Mouse (Mus musculus) embryonic facial prominence, embryonic 14.5 days (tissue): ENCODE measurements around the gene Gper1. TPM values are rescaled to one million over a fixed set of nuclear protein-coding genes. Genes with fewer than 3 reads are reported as not detected.

Experiments used
- ATAC-seq: fragments of 200-750 bp; cut with Nextera tagmentation; 2 replicates; pipeline ENCODE4 v1.8.0; 2017; ENCODE audit warnings: low read depth, moderate number of reproducible peaks, moderate TSS enrichment
- DNase-seq: peaks from one replicate; pipeline ENCODE4 v3.0.0-alpha.2; 2015; ENCODE audit warnings: low spot score
- H3K27ac ChIP-seq: fragments of 300-500 bp; sonication (generic); replicated peaks from 2 replicates; pipeline ENCODE4 v1.5.1; 2014; ENCODE audit warnings: low read depth, mild to moderate bottlenecking, low read length, moderate library complexity
- H3K27me3 ChIP-seq: fragments of 300-500 bp; sonication (generic); replicated peaks from 2 replicates; pipeline ENCODE4 v1.6.1; 2014; ENCODE audit warnings: low read length; ENCODE audit not compliant: control insufficient read depth, insufficient read depth
- H3K36me3 ChIP-seq: fragments of 300-500 bp; sonication (generic); 2 replicates; pipeline ENCODE4 v1.6.1; 2014; ENCODE audit warnings: low read length, mixed read lengths; ENCODE audit not compliant: control insufficient read depth, insufficient read depth
- H3K4me1 ChIP-seq: fragments of 300-500 bp; sonication (generic); 2 replicates; pipeline ENCODE4 v1.6.1; 2014; ENCODE audit warnings: antibody characterized with exemption, low read length; ENCODE audit not compliant: control insufficient read depth, insufficient read depth
- H3K4me2 ChIP-seq: fragments of 300-500 bp; sonication (generic); 2 replicates; pipeline ENCODE4 v1.6.1; 2014; ENCODE audit warnings: low read depth, mild to moderate bottlenecking, low read length, moderate library complexity, mixed read lengths
- H3K4me3 ChIP-seq: fragments of 300-500 bp; sonication (generic); 2 replicates; pipeline ENCODE4 v1.5.1; 2014; ENCODE audit warnings: low read depth, mild to moderate bottlenecking, low read length
- H3K9ac ChIP-seq: fragments of 300-500 bp; sonication (generic); 2 replicates; pipeline ENCODE4 v1.6.1; 2014; ENCODE audit warnings: low read depth, mild to moderate bottlenecking, low read length, moderate library complexity, mixed read lengths
- H3K9me3 ChIP-seq: fragments of 300-500 bp; sonication (generic); 2 replicates; pipeline ENCODE4 v1.6.1; 2016; ENCODE audit warnings: low read length; ENCODE audit not compliant: control insufficient read depth
- whole genome bisulfite sequencing: fragments of 180-500 bp; shearing (Covaris S2); extraction: QIAGEN DNeasy Blood & Tissue Kit; methylation state at CpG from one replicate; pipeline ENCODE4 v1.1.7; 2014; 5-methylcytosine and 5-hydroxymethylcytosine counted together
- polyA plus RNA-seq: library from polyadenylated mRNA; unstranded; fragments of >200 nt; fragmentation: Nextera tagmentation; extraction: Ambion mirVana; gene quantifications from 2 replicates; pipeline ENCODE4 v1.2.1, GENCODE M21; 2014

The Gper1 gene
- polyA plus RNA-seq: 5.1 and 6.7 TPM in 2 replicates

GRCm38 (mm10) chr5:139423026-139423865 lies at the start of gene Gper1:
TSS of gene Gper1 (plus strand) at chr5:139423151.
- no peak for ATAC-seq
- H3K9ac ChIP-seq: peak within 1 kb of the TSS; percentile 60
- 48% methylated on average over 19 of the region's 21 CpGs for WGBS

GRCm38 (mm10) chr5:139373889-139374444 lies 49.0 kb upstream of the Gper1 start:
- H3K27me3 ChIP-seq: no peaks in the 10 kb centered on the region
- no peak overlapping the region for H3K4me2 ChIP-seq
- no peak for ATAC-seq
- H3K4me1 ChIP-seq: peaks cover 26% of the 10 kb centered on the region
- no peak overlapping the region for H3K9ac ChIP-seq
- H3K27ac ChIP-seq: no peak overlapping the region
- no peaks in the 10 kb centered on the region for H3K9me3 ChIP-seq
- no peaks in the 10 kb centered on the region for H3K36me3 ChIP-seq
- DNase-seq: no peak
- H3K4me3 ChIP-seq: no peak overlapping the region
- 82% methylated on average over 6 of the region's 6 CpGs for WGBS

More at GRCm38 (mm10) chr5:139423026-139423865, at the start of gene Gper1:
- peak; percentile 77 for DNase-seq
- Histone ChIP-seq H3K27me3 (no peaks in the 10 kb centered on the region), H3K36me3 (no peaks in the 10 kb centered on the region), H3K27ac (peak within 1 kb of the TSS; percentile 44; the same call in 1 of the 2 replicates), H3K4me2 (peak within 1 kb of the TSS; percentile 48), H3K4me3 (peak within 1 kb of the TSS; percentile 25), H3K4me1 (0 out of 2 replicates have a peak, but pooled peaks cover 6% of the 10 kb centered on the region), H3K9me3 (no peaks in the 10 kb centered on the region)

- Histone ChIP-seq H3K27me3 (no peaks in the 10 kb centered on the region), H3K9ac (no peak overlapping the region), H3K4me3 (no peak overlapping the region), H3K27ac (no peak overlapping the region), H3K36me3 (no peaks in the 10 kb centered on the region), H3K4me2 (no peak overlapping the region), H3K4me1 (peaks cover 35% of the 10 kb centered on the region), H3K9me3 (no peaks in the 10 kb centered on the region)
- DNase-seq (no peak), ATAC-seq (no peak)
- WGBS: 71% methylated on average over 2 of the region's 2 CpGs
Observed at GRCm38 (mm10) chr5:139374841-139375240, 48.1 kb upstream of the Gper1 start.

DNA sequence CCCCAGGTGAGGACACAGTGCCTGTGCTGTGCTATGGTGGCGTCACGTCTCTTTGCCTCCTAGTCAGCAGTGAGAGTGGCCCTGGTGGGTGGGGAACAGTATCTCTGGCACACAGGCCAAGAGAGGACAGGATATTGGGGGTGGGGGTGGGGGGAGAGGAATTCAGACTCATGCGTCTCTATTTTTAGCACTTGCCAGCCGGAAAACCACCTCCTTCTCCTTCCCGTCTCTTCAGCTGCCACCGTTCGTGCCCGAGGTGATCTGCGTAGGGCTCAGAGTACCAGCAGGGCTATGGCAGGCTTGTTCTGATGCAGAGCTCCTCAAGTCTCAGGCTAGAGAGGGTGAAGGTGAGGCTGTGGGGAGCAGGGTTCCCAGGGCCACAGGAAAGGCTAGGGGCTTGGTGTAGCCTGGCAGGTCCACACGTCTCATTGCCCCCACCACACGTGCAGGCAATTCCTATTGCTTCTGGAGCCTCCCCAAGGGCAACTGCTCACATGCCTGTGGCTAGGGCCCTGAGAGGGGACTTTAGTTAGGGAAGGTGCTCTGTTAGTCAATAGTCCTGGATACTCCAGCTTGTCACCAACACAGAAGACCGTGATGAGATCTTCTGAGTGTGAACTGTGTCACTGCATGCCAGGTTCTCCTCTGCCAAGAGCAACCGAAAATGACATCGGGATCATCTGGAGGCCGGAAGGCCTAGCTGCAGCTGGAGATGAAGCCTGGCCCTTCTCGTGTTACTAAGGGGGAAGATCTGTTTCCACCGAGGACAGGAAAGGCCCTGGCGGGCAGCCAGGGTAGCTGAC lies 45.3 kb upstream of the Gper1 start, which contains the start of gene Gpr146:
Gpr146 (plus strand) TSS at position 230 of the 803 bp plus-strand sequence.
- peak; percentile 80 for DNase-seq
- Histone ChIP-seq H3K9me3 (no peaks in the 10 kb centered on the region), H3K9ac (peak within 1 kb of the TSS; percentile 34; the same call in 1 of the 2 replicates), H3K4me2 (0 out of 2 replicates have a peak within 1 kb of the TSS, but pooled peaks have one; percentile 3), H3K27ac (peak within 1 kb of the TSS; percentile 77), H3K27me3 (no peaks in the 10 kb centered on the region), H3K36me3 (no peaks in the 10 kb centered on the region), H3K4me3 (no peak within 1 kb of the TSS), H3K4me1 (peaks cover 36% of the 10 kb centered on the region)
- no peak for ATAC-seq
- WGBS: 38% methylated on average over 17 of the region's 18 CpGs

GRCm38 (mm10) chr5:139378271-139378556 lies 44.7 kb upstream of the Gper1 start:
- Histone ChIP-seq H3K4me2 (no peak overlapping the region), H3K9me3 (no peaks in the 10 kb centered on the region), H3K9ac (0 out of 2 replicates have a peak overlapping the region, but pooled peaks have one; percentile 34), H3K27ac (peak overlapping the region; percentile 77), H3K27me3 (no peaks in the 10 kb centered on the region), H3K36me3 (no peaks in the 10 kb centered on the region), H3K4me3 (no peak overlapping the region), H3K4me1 (peaks cover 36% of the 10 kb centered on the region)
- no peak for DNase-seq
- ATAC-seq: no peak
- WGBS: 76% methylated on average over 7 of the region's 7 CpGs

DNA sequence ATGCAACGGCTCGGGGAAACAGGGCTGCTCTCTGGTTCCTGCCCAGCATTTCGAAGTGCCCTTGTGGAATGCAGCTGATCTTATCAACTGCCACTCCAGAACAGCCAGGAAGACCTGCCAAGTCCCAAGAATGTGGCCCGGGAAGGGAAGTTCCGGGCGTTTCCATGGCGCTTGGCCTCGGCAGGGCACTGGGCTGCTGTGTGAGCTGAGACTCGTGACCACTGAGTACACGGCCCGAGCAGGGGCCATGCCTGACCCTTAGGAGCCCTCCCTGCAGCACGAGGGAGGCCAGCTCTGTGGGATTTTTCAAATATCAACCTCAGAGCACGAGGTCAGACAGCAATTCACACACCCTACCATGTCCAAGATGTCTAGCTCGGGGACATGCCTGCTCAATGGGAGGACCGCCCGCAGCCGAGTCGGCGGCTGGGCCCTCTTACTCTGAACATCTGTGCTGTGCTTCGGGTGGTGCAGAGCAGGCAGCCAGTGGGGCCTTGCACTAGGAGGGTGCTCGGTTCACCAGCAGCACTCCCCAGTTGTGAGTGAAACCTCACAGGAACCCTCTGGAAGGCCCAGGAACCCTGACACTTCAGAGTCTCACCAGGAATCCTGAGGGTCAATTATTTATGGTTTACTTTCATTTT lies 43.8 kb upstream of the Gper1 start:
- Histone ChIP-seq H3K4me1 (peaks cover 36% of the 10 kb centered on the region), H3K27me3 (no peaks in the 10 kb centered on the region), H3K9ac (no peak overlapping the region), H3K4me2 (peak overlapping the region; percentile 3; the same call in 1 of the 2 replicates), H3K9me3 (no peaks in the 10 kb centered on the region), H3K36me3 (no peaks in the 10 kb centered on the region), H3K27ac (peak overlapping the region; percentile 77), H3K4me3 (no peak overlapping the region)
- ATAC-seq (peak; percentile 13; the same call in 1 of the 2 replicates), DNase-seq (peak; percentile 70)
- WGBS: 36% methylated on average over 19 of the region's 21 CpGs

DNA sequence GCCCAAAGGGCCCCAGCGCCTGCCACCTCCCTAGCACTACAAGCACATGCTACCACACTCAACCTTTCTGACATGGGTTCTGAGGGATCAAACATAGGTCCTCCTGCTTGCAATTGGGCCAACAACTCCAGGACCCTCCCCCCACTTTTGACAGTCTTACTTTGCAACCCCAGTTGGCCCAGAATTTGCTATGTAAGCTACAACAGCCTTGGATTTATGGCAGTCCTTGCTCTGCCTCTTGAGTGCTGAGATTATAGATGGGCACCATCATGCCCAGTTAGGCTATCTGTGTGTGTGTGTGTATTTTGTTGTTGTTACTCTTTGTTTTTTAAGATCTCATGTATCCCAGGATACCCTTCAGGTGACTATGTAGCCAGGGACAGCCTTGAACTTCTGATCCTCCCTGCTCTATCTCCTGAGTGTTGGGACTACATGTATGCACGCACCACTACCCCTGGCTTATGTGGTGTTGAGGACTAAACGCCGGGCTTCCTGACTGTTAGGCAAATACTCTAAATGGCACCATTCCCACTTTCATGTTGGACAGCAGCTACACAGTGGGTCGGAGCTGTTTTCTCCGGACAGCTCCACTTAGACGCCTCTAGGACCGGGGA lies 43.1 kb upstream of the Gper1 start:
- Histone ChIP-seq H3K4me3 (peak overlapping the region; percentile 52), H3K9me3 (no peaks in the 10 kb centered on the region), H3K27me3 (no peaks in the 10 kb centered on the region), H3K4me1 (peaks cover 36% of the 10 kb centered on the region), H3K27ac (peak overlapping the region; percentile 77; the same call in 1 of the 2 replicates), H3K9ac (peak overlapping the region; percentile 57), H3K36me3 (no peaks in the 10 kb centered on the region), H3K4me2 (peak overlapping the region; percentile 67)
- WGBS: 26% methylated on average over 8 of the region's 8 CpGs
- DNase-seq: no peak
- ATAC-seq: no peak
